Mouse (Mus musculus) forebrain, embryonic 16.5 days (tissue): ENCODE measurements around the gene Phf13. TPM values are rescaled to one million over a fixed set of nuclear protein-coding genes. Genes with fewer than 3 reads are reported as not detected.

Source experiments
- ATAC-seq: fragments of 200-750 bp; cut with Nextera tagmentation; 2 replicates; pipeline ENCODE4 v1.8.0; 2017; ENCODE audit warnings: mild to moderate bottlenecking, moderate library complexity
- H3K27ac ChIP-seq: fragments of 300-500 bp; sonication (generic); 2 replicates; pipeline ENCODE4 v1.5.1; 2014; ENCODE audit warnings: low read length, control low read depth
- H3K27me3 ChIP-seq: fragments of 300-500 bp; sonication (generic); replicated peaks from 2 replicates; pipeline ENCODE4 v1.6.1; 2014; ENCODE audit warnings: low read length; ENCODE audit not compliant: control insufficient read depth, insufficient read depth
- H3K36me3 ChIP-seq: fragments of 300-500 bp; sonication (generic); 2 replicates; pipeline ENCODE4 v1.6.1; 2014; ENCODE audit not compliant: control insufficient read depth, insufficient read depth
- H3K4me1 ChIP-seq: fragments of 300-500 bp; sonication (generic); replicated peaks from 2 replicates; pipeline ENCODE4 v1.6.1; 2014; ENCODE audit warnings: low read length; ENCODE audit not compliant: control insufficient read depth, insufficient read depth
- H3K4me2 ChIP-seq: fragments of 300-500 bp; sonication (generic); 2 replicates; pipeline ENCODE4 v1.6.1; 2014; ENCODE audit warnings: mild to moderate bottlenecking, low read length, control low read depth
- H3K4me3 ChIP-seq: fragments of 300-500 bp; sonication (generic); replicated peaks from 2 replicates; pipeline ENCODE4 v1.5.1; 2014; ENCODE audit warnings: mild to moderate bottlenecking, low read length, control low read depth
- H3K9ac ChIP-seq: fragments of 300-500 bp; sonication (generic); replicated peaks from 2 replicates; pipeline ENCODE4 v1.6.1; 2014; ENCODE audit warnings: low read depth, low read length, control low read depth
- H3K9me3 ChIP-seq: fragments of 300-500 bp; sonication (generic); 2 replicates; pipeline ENCODE4 v1.6.1; 2016; ENCODE audit warnings: low read length; ENCODE audit not compliant: control insufficient read depth
- WGBS: fragments of 180-500 bp; shearing (Covaris S2); extraction: QIAGEN DNeasy Blood & Tissue Kit; methylation state at CpG from one replicate; pipeline ENCODE4 v1.1.7; 2014; 5-methylcytosine and 5-hydroxymethylcytosine counted together
- polyA plus RNA-seq: library from polyadenylated mRNA; unstranded; fragments of >200 nt; fragmentation: Nextera tagmentation; extraction: Ambion mirVana; gene quantifications from 2 replicates; pipeline ENCODE4 v1.2.1, GENCODE M21; 2015

The Phf13 gene
- polyA plus RNA-seq, 1 experiment from 2014 or later = 20.5 TPM

- Histone ChIP-seq H3K36me3 (no peaks in the 10 kb centered on the region), H3K9ac (no peak overlapping the region), H3K4me2 (no peak overlapping the region), H3K4me1 (peaks cover 9% of the 10 kb centered on the region), H3K27me3 (no peaks in the 10 kb centered on the region), H3K27ac (no peak overlapping the region), H3K4me3 (no peak overlapping the region), H3K9me3 (no peaks in the 10 kb centered on the region)
- no peak for ATAC-seq
- 92% methylated on average over 13 of the region's 13 CpGs for WGBS
These were observed 36.9 kb upstream of the Phf13 start for GRCm38 (mm10) chr4:152032922-152033321.

DNA sequence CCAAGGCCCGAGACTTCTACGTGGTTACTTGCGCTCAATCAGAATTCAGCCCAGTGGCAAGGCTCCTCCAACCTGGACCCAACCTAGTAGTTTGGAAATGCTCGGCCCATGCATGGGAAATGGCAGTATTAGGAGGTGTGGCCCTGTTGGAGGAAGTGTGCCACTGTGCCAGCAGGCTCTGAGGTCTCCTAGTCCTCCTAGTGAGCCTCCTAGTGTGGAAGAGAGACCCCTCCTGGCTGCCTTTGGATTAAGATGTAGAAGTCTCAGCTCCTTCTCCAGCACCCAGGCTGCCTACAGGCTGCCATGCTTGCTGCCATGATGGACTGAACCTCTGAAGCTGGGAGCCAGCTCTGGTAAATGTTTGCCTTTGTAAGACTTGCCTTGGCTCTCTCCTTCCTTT, 33.9 kb upstream of the Phf13 start:
- WGBS = 61% methylated on average over 4 of the region's 4 CpGs
- ATAC-seq = no peak

DNA sequence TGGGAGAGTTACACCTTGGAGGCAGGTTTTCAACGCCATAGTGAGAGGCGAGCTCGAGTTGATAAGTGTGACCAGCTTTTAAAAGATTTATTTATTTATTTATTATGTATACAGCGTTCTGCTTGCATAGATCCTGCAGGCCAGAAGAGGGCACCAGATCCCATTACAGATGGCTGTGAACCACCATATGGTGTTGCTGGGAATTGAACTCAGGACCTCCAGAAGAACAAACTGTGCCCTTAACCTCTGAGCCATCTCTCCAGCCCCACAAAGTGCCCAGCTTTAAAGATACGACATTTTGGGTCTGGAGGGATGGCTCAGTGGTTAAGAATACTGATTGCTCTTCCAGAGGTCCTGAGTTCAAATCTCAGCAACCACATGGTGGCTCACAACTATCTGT, 33.0 kb upstream of the Phf13 start:
- no peak for ATAC-seq
- Histone ChIP-seq H3K4me1 (peaks cover 35% of the 10 kb centered on the region), H3K9ac (no peak overlapping the region), H3K4me2 (no peak overlapping the region), H3K36me3 (no peaks in the 10 kb centered on the region), H3K27me3 (no peaks in the 10 kb centered on the region), H3K4me3 (no peak overlapping the region), H3K9me3 (no peaks in the 10 kb centered on the region), H3K27ac (no peak overlapping the region)
- WGBS = 43% methylated on average over 5 of the region's 5 CpGs

More for the DNA sequence above, 33.9 kb upstream of the Phf13 start:
- H3K4me3 ChIP-seq = no peak overlapping the region
- H3K9me3 ChIP-seq = no peaks in the 10 kb centered on the region
- H3K9ac ChIP-seq = no peak overlapping the region
- no peak overlapping the region for H3K27ac ChIP-seq
- H3K36me3 ChIP-seq = no peaks in the 10 kb centered on the region
- H3K4me1 ChIP-seq = peaks cover 30% of the 10 kb centered on the region
- no peak overlapping the region for H3K4me2 ChIP-seq
- no peaks in the 10 kb centered on the region for H3K27me3 ChIP-seq

DNA sequence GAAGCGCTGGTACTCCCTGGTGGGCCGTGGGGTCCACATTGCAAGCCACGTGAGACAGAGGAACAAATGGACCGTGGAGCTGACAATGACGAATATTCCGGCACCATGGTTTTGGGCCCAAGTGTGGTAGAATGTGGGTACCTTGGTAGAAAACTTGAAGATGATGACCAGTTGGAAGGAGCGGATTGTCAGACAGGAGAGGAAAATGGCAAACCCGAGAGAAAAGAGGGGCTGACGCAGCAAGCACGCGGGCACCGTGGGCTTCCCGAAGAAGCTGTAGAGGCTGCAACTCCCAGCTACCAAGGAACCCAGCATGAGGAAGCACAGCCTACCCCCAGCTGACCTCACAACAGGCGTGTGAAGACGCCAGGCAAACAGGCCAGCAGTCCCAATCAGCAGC, 32.4 kb upstream of the Phf13 start:
- WGBS = 66% methylated on average over 15 of the region's 15 CpGs
- Histone ChIP-seq H3K4me3 (peak overlapping the region; percentile 78), H3K27ac (no peak overlapping the region), H3K27me3 (no peaks in the 10 kb centered on the region), H3K9ac (peak overlapping the region; percentile 64), H3K4me1 (peaks cover 37% of the 10 kb centered on the region), H3K36me3 (no peaks in the 10 kb centered on the region), H3K9me3 (no peaks in the 10 kb centered on the region), H3K4me2 (peak overlapping the region; percentile 79)
- no peak for ATAC-seq

DNA sequence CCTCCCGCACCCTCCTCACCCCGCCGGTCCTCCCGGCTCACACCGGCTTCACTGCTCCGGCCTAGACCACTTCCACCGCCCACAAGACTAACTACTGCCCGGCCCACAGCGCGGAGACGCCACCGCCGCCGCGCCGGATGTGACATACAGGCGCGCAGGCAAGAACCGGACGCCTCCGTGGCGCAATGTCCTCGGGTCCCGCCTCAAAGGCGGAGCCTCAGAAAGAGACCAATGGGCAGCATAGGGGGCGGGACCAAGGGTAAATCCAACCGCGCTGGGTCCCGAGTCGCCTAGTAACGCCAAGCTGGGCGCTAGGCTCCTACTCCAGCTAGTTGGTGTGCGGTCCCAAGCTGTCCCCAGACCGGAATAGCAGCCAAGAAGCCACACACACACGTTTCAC, 31.5 kb upstream of the Phf13 start, which contains the start of gene Zbtb48:
Gene Zbtb48, minus strand, starts transcription at position 148 of the 400 bp plus-strand sequence.
- Histone ChIP-seq H3K36me3 (no peaks in the 10 kb centered on the region), H3K4me2 (peak within 1 kb of the TSS; percentile 91), H3K9ac (peak within 1 kb of the TSS; percentile 74), H3K27ac (peak within 1 kb of the TSS; percentile 54; the same call in 1 of the 2 replicates), H3K4me1 (peaks cover 39% of the 10 kb centered on the region), H3K27me3 (no peaks in the 10 kb centered on the region), H3K4me3 (peak within 1 kb of the TSS; percentile 78), H3K9me3 (no peaks in the 10 kb centered on the region)
- peak; percentile 100 for ATAC-seq
- WGBS = 0% methylated on average over 33 of the region's 35 CpGs

GRCm38 (mm10) chr4:152026751-152027508, 30.9 kb upstream of the Phf13 start:
- WGBS = 1% methylated on average over 39 of the region's 41 CpGs
- peaks cover 39% of the 10 kb centered on the region for H3K4me1 ChIP-seq
- ATAC-seq = no peak; the same call in none of the 2 replicates

GRCm38 (mm10) chr4:152024525-152024924, 28.5 kb upstream of the Phf13 start:
- no peaks in the 10 kb centered on the region for H3K9me3 ChIP-seq
- H3K4me2 ChIP-seq = no peak overlapping the region
- no peak overlapping the region for H3K9ac ChIP-seq
- H3K36me3 ChIP-seq = peaks cover 8% of the 10 kb centered on the region
- H3K27ac ChIP-seq = no peak overlapping the region
- H3K27me3 ChIP-seq = no peaks in the 10 kb centered on the region
- peaks cover 39% of the 10 kb centered on the region for H3K4me1 ChIP-seq
- H3K4me3 ChIP-seq = no peak overlapping the region
- WGBS = 92% methylated on average over 11 of the region's 11 CpGs
- ATAC-seq = no peak

More at GRCm38 (mm10) chr4:152026751-152027508, 30.9 kb upstream of the Phf13 start:
- peak overlapping the region; percentile 78 for H3K4me3 ChIP-seq
- H3K36me3 ChIP-seq = no peaks in the 10 kb centered on the region
- H3K9me3 ChIP-seq = no peaks in the 10 kb centered on the region
- peak overlapping the region; percentile 91 for H3K4me2 ChIP-seq
- H3K27me3 ChIP-seq = no peaks in the 10 kb centered on the region
- H3K9ac ChIP-seq = peak overlapping the region; percentile 74
- H3K27ac ChIP-seq = peak overlapping the region; percentile 54; the same call in 1 of the 2 replicates

GRCm38 (mm10) chr4:152022506-152022905, 26.4 kb upstream of the Phf13 start:
- no peak overlapping the region for H3K4me3 ChIP-seq
- WGBS = 87% methylated on average over 8 of the region's 8 CpGs
- H3K9me3 ChIP-seq = no peaks in the 10 kb centered on the region
- H3K27me3 ChIP-seq = no peaks in the 10 kb centered on the region
- H3K4me2 ChIP-seq = no peak overlapping the region
- H3K9ac ChIP-seq = no peak overlapping the region
- no peak overlapping the region for H3K27ac ChIP-seq
- ATAC-seq = no peak
- peaks cover 30% of the 10 kb centered on the region for H3K4me1 ChIP-seq
- peaks cover 8% of the 10 kb centered on the region for H3K36me3 ChIP-seq

DNA sequence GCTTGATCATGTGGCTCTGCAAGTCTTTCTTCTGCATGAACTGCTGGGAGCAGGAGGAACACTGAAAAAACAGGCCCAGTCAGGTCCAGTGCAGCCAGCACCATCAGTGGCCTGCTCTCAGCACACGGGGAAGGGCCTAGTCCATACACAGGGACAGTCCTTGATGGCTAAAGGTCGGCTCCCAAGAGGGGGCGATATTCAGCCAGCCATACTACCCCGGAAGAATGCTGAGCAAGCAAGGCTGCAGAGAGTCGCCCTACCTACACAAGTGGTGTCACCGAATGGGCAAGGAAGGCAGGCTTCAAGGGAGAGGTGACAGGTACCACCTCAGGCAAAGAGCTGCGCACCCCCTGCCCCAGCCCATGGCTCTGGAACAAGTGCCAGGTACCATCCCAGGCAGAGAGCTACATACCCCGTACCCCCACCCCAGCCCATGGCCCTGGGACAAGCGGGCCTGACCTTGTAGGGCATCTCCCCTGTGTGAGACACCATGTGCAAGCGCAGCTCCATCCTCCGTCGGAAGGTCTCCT, 25.6 kb upstream of the Phf13 start:
- 74% methylated on average over 12 of the region's 12 CpGs for WGBS
- Histone ChIP-seq H3K9ac (no peak overlapping the region), H3K4me1 (peaks cover 26% of the 10 kb centered on the region), H3K36me3 (peaks cover 8% of the 10 kb centered on the region), H3K4me2 (no peak overlapping the region), H3K9me3 (no peaks in the 10 kb centered on the region), H3K27me3 (no peaks in the 10 kb centered on the region), H3K4me3 (no peak overlapping the region), H3K27ac (no peak overlapping the region)
- ATAC-seq = no peak
